Mouse (Mus musculus) left cerebral cortex, postnatal 25 days (tissue): ENCODE results near the gene Sod3. TPM values are rescaled to one million over a fixed set of nuclear protein-coding genes. Genes with fewer than 3 reads are reported as not detected.

ENCODE experiments used
- DNase-seq, 2 experiments: peaks; one replicate each; pipeline ENCODE4 v3.0.0; 2022; ENCODE audit warnings: low spot score in 2 of 2, mixed read lengths in 1 of 2
- intact Hi-C: fragments of 180-260 bp; cut with DNase I; formaldehyde crosslinking; loops from one replicate; pipeline ENCODE4 v1.15.1; 2025
- total RNA-seq, 2 experiments: library from RNA; stranded (reverse); gene quantifications; 2 replicates each; pipeline ENCODE4 v1.2.3; 2021

Sod3 gene
- total RNA-seq, result 1 to 10 TPM; 6.9 to 8.6 TPM

GRCm38 (mm10) chr5:52363468-52364150 lies at the start of gene Sod3:
TSS of gene Sod3 (plus strand) at chr5:52363791.
- no peak for DNase-seq
- intact Hi-C loops, result no loop called here

- no peak for DNase-seq
- intact Hi-C loops, result no loop called here
Observed at GRCm38 (mm10) chr5:52316926-52317325, 46.7 kb upstream of the Sod3 start.

- intact Hi-C loops, result no loop called here
- no peak for DNase-seq
Observed at GRCm38 (mm10) chr5:52319499-52319898, 44.1 kb upstream of the Sod3 start.

GRCm38 (mm10) chr5:52332120-52332519 lies 31.5 kb upstream of the Sod3 start:
- intact Hi-C loops, result no loop called here
- no peak for DNase-seq

GRCm38 (mm10) chr5:52335590-52335989 lies 28.0 kb upstream of the Sod3 start:
- DNase-seq, result no peak
- intact Hi-C loops, result loop anchor here (5.0 kb wide), 1 partner anchor 1948 kb away; no protein-coding TSS in a partner anchor

- intact Hi-C loops, result loop anchor here (5.0 kb wide), 1 partner anchor 1952 kb away; no protein-coding TSS in a partner anchor
- no peak for DNase-seq
Observed at GRCm38 (mm10) chr5:52339134-52339533, 24.5 kb upstream of the Sod3 start.

- no peak for DNase-seq
- intact Hi-C loops, result no loop called here
Observed at GRCm38 (mm10) chr5:52346890-52347289, 16.7 kb upstream of the Sod3 start.

GRCm38 (mm10) chr5:52350451-52350850 lies 13.1 kb upstream of the Sod3 start:
- intact Hi-C loops, result no loop called here
- no peak for DNase-seq

GRCm38 (mm10) chr5:52351561-52351960 lies 12.0 kb upstream of the Sod3 start:
- DNase-seq, result no peak
- intact Hi-C loops, result no loop called here

GRCm38 (mm10) chr5:52352730-52353129 lies 10.9 kb upstream of the Sod3 start:
- intact Hi-C loops, result no loop called here
- DNase-seq, result no peak

- intact Hi-C loops, result no loop called here
- DNase-seq, result no peak
Observed at GRCm38 (mm10) chr5:52354441-52354840, 9.2 kb upstream of the Sod3 start.

GRCm38 (mm10) chr5:52355612-52356011 lies 8.0 kb upstream of the Sod3 start:
- DNase-seq, result no peak
- intact Hi-C loops, result no loop called here

- DNase-seq, result no peak
- intact Hi-C loops, result no loop called here
Observed at GRCm38 (mm10) chr5:52357175-52357754, 6.3 kb upstream of the Sod3 start.

GRCm38 (mm10) chr5:52358120-52358519 lies 5.5 kb upstream of the Sod3 start:
- intact Hi-C loops, result no loop called here
- DNase-seq, result no peak

- no peak for DNase-seq
- intact Hi-C loops, result no loop called here
Observed at GRCm38 (mm10) chr5:52360286-52361049, 3.1 kb upstream of the Sod3 start.

GRCm38 (mm10) chr5:52362776-52363467 lies 669 bp upstream of the Sod3 start:
- DNase-seq, result no peak

GRCm38 (mm10) chr5:52364521-52364920 lies 930 bp downstream of the Sod3 start:
- no peak for DNase-seq
- intact Hi-C loops, result no loop called here

More at GRCm38 (mm10) chr5:52362776-52363467, 669 bp upstream of the Sod3 start:
- intact Hi-C loops, result no loop called here

GRCm38 (mm10) chr5:52365930-52366329 lies 2.3 kb downstream of the Sod3 start:
- intact Hi-C loops, result no loop called here
- DNase-seq, result peak in 1 of 2 experiments; percentile 77

GRCm38 (mm10) chr5:52366661-52367060 lies 3.1 kb downstream of the Sod3 start:
- intact Hi-C loops, result no loop called here
- no peak for DNase-seq
